Mouse (Mus musculus) stomach, postnatal 0 days (tissue): ENCODE measurements at regions not wholly inside any gene's neighbourhood (a gene's known extent, or its start where the extent isn't known, plus 50 kb on each side); places are given as distances from the start of the nearest gene placed in this dataset.
"Not testable (repeated sequence)": the region's sequence is repeated elsewhere in the genome, so short reads cannot be mapped to it uniquely, and the experiment has no call there.

Experiments
- ATAC-seq: fragments of 200-750 bp; cut with Nextera tagmentation; 2 replicates; pipeline ENCODE4 v1.8.0; 2017; ENCODE audit not compliant: low FRiP score, low TSS enrichment
- DNase-seq: peaks from one replicate; pipeline ENCODE4 v3.0.0-alpha.2; 2016; ENCODE audit warnings: low spot score
- H3K27ac ChIP-seq: fragments of 300-500 bp; sonication (generic); replicated peaks from 2 replicates; pipeline ENCODE4 v1.5.1; 2014; ENCODE audit warnings: mild to moderate bottlenecking, control low read depth
- H3K27me3 ChIP-seq: fragments of 300-500 bp; sonication (generic); 2 replicates; pipeline ENCODE4 v1.6.1; 2014; ENCODE audit warnings: low read length; ENCODE audit not compliant: control insufficient read depth, insufficient read depth
- H3K36me3 ChIP-seq: fragments of 300-500 bp; sonication (generic); 2 replicates; pipeline ENCODE4 v1.6.1; 2014; ENCODE audit warnings: low read length, mixed read lengths; ENCODE audit not compliant: control insufficient read depth, insufficient read depth
- H3K4me1 ChIP-seq: fragments of 300-500 bp; sonication (generic); replicated peaks from 2 replicates; pipeline ENCODE4 v1.6.1; 2014; ENCODE audit warnings: antibody characterized with exemption; ENCODE audit not compliant: control insufficient read depth, insufficient read depth
- H3K4me2 ChIP-seq: fragments of 300-500 bp; sonication (generic); replicated peaks from 2 replicates; pipeline ENCODE4 v1.6.1; 2014; ENCODE audit warnings: low read depth, mild to moderate bottlenecking, control low read depth, moderate library complexity
- H3K4me3 ChIP-seq: fragments of 300-500 bp; sonication (generic); 2 replicates; pipeline ENCODE4 v1.5.1; 2014; ENCODE audit warnings: low read depth, low read length, control low read depth
- H3K9ac ChIP-seq: fragments of 300-500 bp; sonication (generic); 2 replicates; pipeline ENCODE4 v1.6.1; 2014; ENCODE audit warnings: mild to moderate bottlenecking, low read length, control low read depth, mixed read lengths
- H3K9me3 ChIP-seq: fragments of 300-500 bp; sonication (generic); 2 replicates; pipeline ENCODE4 v1.6.1; 2016; ENCODE audit warnings: low read length; ENCODE audit not compliant: control insufficient read depth
- CTCF ChIP-seq: IDR thresholded peaks from 2 replicates; pipeline ENCODE4 v1.5.1; 2016; ENCODE audit warnings: antibody characterized with exemption, low read depth, mild to moderate bottlenecking, moderate library complexity
- EP300 ChIP-seq: optimal IDR thresholded peaks from 2 replicates; pipeline ENCODE3; 2016; ENCODE audit warnings: antibody characterized with exemption
- WGBS: fragments of 180-500 bp; shearing (Covaris S2); extraction: QIAGEN DNeasy Blood & Tissue Kit; methylation state at CpG from one replicate; pipeline ENCODE4 v1.1.7; 2014; 5-methylcytosine and 5-hydroxymethylcytosine counted together

DNA sequence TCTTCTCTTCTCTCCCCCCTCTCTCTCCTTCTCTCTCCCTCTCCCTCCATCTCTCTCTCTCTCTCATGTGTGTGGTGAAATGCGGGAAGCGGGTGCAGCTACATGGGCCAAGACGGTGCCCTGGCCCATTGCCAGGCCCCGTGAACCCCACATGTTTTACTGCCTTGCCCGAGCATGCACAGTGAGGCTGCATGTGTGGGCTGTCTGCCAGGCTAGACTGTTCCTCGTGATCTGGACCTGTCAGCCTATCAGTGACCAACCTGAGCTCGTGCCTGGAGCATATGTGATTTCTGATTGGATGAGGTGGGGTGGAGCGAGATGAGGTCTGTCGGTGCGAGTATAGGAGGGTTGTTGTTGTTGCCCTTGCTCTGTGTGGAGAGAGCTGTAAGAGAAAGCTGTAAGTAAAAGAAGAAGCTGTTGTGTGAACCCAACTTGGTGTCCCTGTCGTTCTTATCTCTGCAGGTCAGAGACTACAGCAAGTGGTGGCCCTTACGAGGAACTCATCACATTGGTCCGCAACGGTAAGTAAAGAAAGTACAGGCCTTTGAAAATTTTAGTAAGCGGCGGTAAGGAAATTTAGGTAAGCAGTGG lies 333.8 kb upstream of the Htr2a start:
- 78% methylated on average over 16 of the region's 16 CpGs for WGBS
- TF ChIP-seq EP300 (no peak), CTCF (no peak)
- no peak for ATAC-seq
- no peaks in the 10 kb centered on the region for H3K36me3 ChIP-seq
- H3K4me2 ChIP-seq, result no peak overlapping the region
- H3K4me1 ChIP-seq, result no peaks in the 10 kb centered on the region
- no peaks in the 10 kb centered on the region for H3K9me3 ChIP-seq
- DNase-seq, result no peak
- no peak overlapping the region for H3K27ac ChIP-seq
- H3K27me3 ChIP-seq, result no peaks in the 10 kb centered on the region
- H3K9ac ChIP-seq, result no peak overlapping the region
- no peak overlapping the region for H3K4me3 ChIP-seq

DNA sequence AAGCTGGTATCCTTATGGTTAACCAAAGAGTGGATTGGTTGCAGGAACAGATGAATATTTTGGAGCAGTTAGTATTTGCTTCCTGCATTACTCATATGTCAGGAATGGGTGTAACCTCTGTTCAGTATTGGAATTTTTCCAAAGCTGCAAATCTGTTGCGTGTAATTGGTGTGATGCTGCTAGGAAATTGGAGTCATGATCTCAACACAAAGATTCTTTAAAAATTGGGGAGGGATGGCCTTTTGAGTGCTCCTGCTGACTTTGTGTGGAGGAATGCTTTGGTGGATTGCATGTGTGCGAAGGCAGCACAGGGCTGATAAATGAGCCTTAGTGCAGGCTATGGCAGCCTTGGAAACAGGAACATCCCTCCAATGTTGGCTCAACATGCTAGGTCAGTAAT lies 331.2 kb upstream of the Htr2a start:
- not testable (repeated sequence) for ATAC-seq, H3K4me3 ChIP-seq, H3K4me2 ChIP-seq, H3K9me3 ChIP-seq, DNase-seq, H3K27me3 ChIP-seq, H3K4me1 ChIP-seq, H3K9ac ChIP-seq, H3K36me3 ChIP-seq, H3K27ac ChIP-seq
- WGBS, result 52% methylated on average over 2 of the region's 2 CpGs

DNA sequence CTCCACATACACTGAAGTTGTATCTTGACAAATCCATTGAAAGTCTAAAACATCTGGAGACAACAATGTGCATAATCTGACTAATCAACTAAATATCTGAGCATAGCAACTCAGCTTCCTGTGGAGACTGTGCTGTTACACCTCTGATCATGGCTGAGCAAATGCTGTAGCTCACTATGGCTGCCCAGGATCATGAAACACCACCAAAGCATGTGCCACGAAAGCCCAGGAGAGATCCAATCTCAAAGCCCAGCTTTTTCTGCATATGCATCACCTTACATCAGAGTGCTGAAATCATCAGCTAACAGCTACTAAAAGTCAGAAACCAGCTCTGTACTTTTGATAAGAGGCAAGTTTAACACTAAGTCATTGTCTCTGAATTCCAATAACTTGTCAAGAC lies 313.3 kb upstream of the Htr2a start:
- ATAC-seq (no peak), DNase-seq (no peak)
- Histone ChIP-seq H3K9ac (no peak overlapping the region), H3K4me3 (no peak overlapping the region), H3K36me3 (no peaks in the 10 kb centered on the region), H3K27ac (no peak overlapping the region), H3K4me2 (no peak overlapping the region), H3K9me3 (no peaks in the 10 kb centered on the region), H3K4me1 (no peaks in the 10 kb centered on the region), H3K27me3 (no peaks in the 10 kb centered on the region)
- no peak for TF ChIP-seq CTCF
- 71% methylated on average over 1 of the region's 1 CpGs for WGBS

DNA sequence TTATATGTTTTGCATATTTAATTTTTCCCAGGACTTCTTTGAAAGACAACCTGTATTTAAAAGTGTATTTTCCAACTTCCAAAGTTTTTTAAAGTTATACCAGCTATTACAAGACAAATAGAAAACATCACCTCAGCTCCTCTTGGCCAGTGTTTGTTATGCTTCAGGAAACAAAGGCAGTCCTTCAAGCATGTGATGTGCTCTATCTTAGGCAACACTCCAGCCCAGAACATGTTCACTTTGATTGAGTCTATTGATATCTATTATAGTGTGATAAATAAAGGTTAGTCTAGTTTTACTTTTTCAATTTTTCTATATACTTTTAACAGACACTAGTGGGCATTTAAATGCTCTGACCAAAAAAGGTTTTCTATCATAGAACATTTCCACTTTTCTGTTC lies 289.9 kb upstream of the Htr2a start:
- ATAC-seq, result no peak
- H3K4me2 ChIP-seq, result no peak overlapping the region

DNA sequence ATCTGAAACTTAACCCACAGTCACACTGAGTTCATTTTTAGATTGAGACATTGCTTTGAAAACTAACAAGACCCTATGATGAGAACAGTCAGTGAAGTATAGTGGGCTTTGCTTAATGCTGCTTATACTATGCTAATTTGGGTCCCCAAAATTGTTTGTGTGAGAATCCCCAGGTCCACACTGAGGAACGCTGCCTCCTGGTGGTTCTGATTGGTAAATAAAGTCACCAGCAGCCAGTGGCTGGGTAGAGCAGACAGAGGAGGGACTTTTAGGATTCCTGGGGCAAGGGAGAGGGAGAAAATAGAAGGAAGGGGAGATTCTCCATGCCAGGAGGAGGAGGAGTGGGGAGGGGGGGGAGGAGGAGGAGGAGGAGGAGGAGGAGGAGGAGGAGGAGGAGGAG lies 288.4 kb upstream of the Htr2a start:
- no peak overlapping the region for H3K4me2 ChIP-seq
- H3K9ac ChIP-seq, result no peak overlapping the region
- DNase-seq (no peak), ATAC-seq (no peak)
- H3K27ac ChIP-seq, result no peak overlapping the region
- no peaks in the 10 kb centered on the region for H3K9me3 ChIP-seq
- WGBS, result 16% methylated on average over 1 of the region's 1 CpGs
- no peaks in the 10 kb centered on the region for H3K4me1 ChIP-seq
- H3K4me3 ChIP-seq, result no peak overlapping the region
- no peaks in the 10 kb centered on the region for H3K36me3 ChIP-seq
- H3K27me3 ChIP-seq, result no peaks in the 10 kb centered on the region
- no peak for TF ChIP-seq EP300
- TF ChIP-seq CTCF, result peak; percentile 45

More for the DNA sequence above, 289.9 kb upstream of the Htr2a start:
- no peak overlapping the region for H3K27ac ChIP-seq
- H3K9me3 ChIP-seq, result no peaks in the 10 kb centered on the region
- no peak overlapping the region for H3K9ac ChIP-seq
- TF ChIP-seq EP300, result no peak
- no peak for TF ChIP-seq CTCF
- no peak for DNase-seq
- no peaks in the 10 kb centered on the region for H3K27me3 ChIP-seq
- no peak overlapping the region for H3K4me3 ChIP-seq
- H3K4me1 ChIP-seq, result no peaks in the 10 kb centered on the region
- H3K36me3 ChIP-seq, result no peaks in the 10 kb centered on the region

DNA sequence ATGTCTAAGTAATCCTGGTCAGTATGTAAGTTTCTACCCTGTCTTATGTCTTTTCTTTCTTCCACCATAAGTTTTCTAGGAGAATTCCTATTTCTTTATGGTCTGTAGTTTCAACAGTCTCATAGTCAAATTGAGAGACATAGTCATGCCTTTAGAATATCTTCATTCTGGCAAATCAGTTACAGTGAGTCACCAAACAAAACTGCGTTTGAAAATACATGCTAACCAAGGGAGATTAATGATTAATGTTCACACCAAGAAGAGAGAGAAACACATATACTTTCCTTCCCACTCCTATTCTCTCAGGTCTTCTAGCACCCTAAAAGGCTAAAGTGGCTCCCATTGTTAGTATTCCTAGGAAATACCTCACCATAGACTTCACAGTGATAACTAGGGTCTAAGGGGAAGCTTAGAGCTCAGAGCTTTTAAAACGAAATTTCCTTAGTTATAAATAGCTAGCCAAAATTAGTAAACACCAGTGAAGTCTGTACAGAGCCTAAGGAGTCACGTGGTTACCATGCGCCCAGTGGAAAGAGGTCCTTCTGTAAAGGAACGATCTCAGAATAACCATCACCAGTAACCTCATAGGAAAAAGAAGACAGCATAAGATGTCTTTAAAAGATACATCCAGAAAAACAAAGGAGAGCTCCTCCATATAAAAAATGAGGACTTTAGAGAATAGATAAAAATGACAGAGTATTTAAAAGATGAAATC lies 281.8 kb upstream of the Htr2a start:
- Histone ChIP-seq H3K4me3 (no peak overlapping the region), H3K4me2 (no peak overlapping the region), H3K4me1 (no peaks in the 10 kb centered on the region), H3K9me3 (no peaks in the 10 kb centered on the region), H3K9ac (no peak overlapping the region), H3K27ac (no peak overlapping the region), H3K27me3 (no peaks in the 10 kb centered on the region), H3K36me3 (no peaks in the 10 kb centered on the region)
- DNase-seq (no peak), ATAC-seq (no peak)
- no peak for TF ChIP-seq CTCF
- TF ChIP-seq EP300, result no peak
- WGBS, result 66% methylated on average over 5 of the region's 5 CpGs
